Mouse (Mus musculus): ENCODE measurements at regions not wholly inside any gene's neighbourhood (a gene's known extent, or its start where the extent isn't known, plus 50 kb on each side); places are given as distances from the start of the nearest gene placed in this dataset.

DNA sequence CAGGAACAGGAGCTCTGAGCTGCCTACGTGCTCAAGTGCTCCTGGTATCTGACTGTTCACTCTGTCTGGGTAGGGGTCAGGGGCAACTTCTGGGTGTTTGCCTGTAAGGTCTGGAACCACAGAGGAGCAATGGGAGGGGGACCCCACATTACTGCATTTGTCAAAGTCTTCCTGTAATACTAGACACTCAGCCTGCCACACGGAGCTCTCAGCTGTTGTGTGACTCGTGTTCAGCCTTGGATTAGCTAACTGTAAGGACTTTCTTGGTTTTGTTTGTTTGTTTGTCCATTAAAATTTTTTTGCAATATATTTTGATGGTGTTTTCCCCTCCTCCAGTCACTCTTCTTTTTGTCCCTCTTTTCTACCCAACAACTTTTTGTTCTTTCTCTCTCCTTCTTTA, 74.4 kb upstream of the Tnrc6c start:
- Histone ChIP-seq H3K27ac (ENCODE audit: low read depth, low read length) (no peak overlapping the region), H3K9ac (ENCODE audit: low read depth, low read length) (no peak overlapping the region), H3K27me3 (ENCODE audit: control insufficient read depth, insufficient read depth, low read length) (0 out of 2 replicates have a peak, but pooled peaks cover 3% of the 10 kb centered on the region), H3K9me3 (replicated peaks; ENCODE audit: control insufficient read depth, low read length) (no peaks in the 10 kb centered on the region), H3K36me3 (ENCODE audit: control insufficient read depth, insufficient read depth, low read length) (no peaks in the 10 kb centered on the region), H3K4me3 (ENCODE audit: low read depth, low read length) (no peak overlapping the region), H3K4me2 (no peak overlapping the region), H3K4me1 (ENCODE audit: control insufficient read depth, insufficient read depth, low read length) (no peaks in the 10 kb centered on the region)
- 61% methylated on average over 3 of the region's 3 CpGs for WGBS (ENCODE audit: insufficient replicate concordance)
- no peak for ATAC-seq (replicated peaks; ENCODE audit: insufficient number of reproducible peaks, low FRiP score, low TSS enrichment)

DNA sequence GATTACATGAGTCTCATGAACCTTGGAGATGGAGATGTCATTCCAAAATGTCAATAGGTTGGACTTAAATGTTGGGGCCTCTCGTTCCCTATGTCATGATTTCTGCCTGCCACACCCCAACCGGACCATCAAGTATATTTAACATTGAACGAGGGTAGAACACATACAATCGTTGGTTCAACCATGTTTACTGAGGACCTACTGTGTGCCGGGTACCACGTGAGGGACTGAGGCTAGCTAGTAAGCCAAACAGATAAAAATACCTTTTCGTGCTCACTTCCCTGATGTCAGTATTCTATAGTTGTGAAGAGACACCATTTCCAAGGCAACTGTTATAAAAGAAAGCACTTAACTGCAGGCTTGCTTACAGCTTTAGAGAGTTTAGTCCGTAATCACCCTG, 70.6 kb upstream of the Tnrc6c start:
- Histone ChIP-seq H3K27me3 (ENCODE audit: control insufficient read depth, insufficient read depth, low read length) (0 out of 2 replicates have a peak, but pooled peaks cover 3% of the 10 kb centered on the region), H3K4me3 (ENCODE audit: low read depth, low read length) (no peak overlapping the region), H3K27ac (ENCODE audit: low read depth, low read length) (no peak overlapping the region), H3K9ac (ENCODE audit: low read depth, low read length) (no peak overlapping the region), H3K9me3 (replicated peaks; ENCODE audit: control insufficient read depth, low read length) (no peaks in the 10 kb centered on the region), H3K36me3 (ENCODE audit: control insufficient read depth, insufficient read depth, low read length) (no peaks in the 10 kb centered on the region), H3K4me1 (ENCODE audit: control insufficient read depth, insufficient read depth, low read length) (no peaks in the 10 kb centered on the region), H3K4me2 (no peak overlapping the region)
- WGBS (ENCODE audit: insufficient replicate concordance): 88% methylated on average over 8 of the region's 8 CpGs
- ATAC-seq (replicated peaks; ENCODE audit: insufficient number of reproducible peaks, low FRiP score, low TSS enrichment): no peak

DNA sequence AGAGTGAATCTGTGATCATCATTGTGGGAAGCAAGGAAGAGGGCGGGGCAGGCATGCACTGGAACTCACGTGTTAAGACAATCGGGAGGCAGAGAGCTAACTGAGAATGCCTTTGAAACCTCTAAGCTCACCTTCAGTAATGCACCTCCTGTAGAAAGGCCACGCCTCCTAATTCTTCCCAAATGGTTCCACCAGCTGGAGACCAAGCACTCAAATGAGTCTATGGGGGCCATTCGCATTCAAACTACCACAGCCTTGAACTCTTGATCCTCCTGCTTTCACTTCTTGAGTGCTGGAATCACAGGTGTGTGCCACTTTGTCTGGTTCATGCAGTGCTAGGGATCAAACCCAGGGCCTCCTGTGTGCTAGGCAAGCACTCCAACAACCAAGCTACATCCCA, 68.5 kb upstream of the Tnrc6c start:
- Histone ChIP-seq H3K4me2 (no peak overlapping the region), H3K4me3 (ENCODE audit: low read depth, low read length) (no peak overlapping the region), H3K27ac (ENCODE audit: low read depth, low read length) (no peak overlapping the region), H3K4me1 (ENCODE audit: control insufficient read depth, insufficient read depth, low read length) (no peaks in the 10 kb centered on the region), H3K36me3 (ENCODE audit: control insufficient read depth, insufficient read depth, low read length) (no peaks in the 10 kb centered on the region), H3K9ac (ENCODE audit: low read depth, low read length) (no peak overlapping the region), H3K27me3 (ENCODE audit: control insufficient read depth, insufficient read depth, low read length) (0 out of 2 replicates have a peak, but pooled peaks cover 3% of the 10 kb centered on the region), H3K9me3 (replicated peaks; ENCODE audit: control insufficient read depth, low read length) (no peaks in the 10 kb centered on the region)
- ATAC-seq (replicated peaks; ENCODE audit: insufficient number of reproducible peaks, low FRiP score, low TSS enrichment): no peak
- 80% methylated on average over 5 of the region's 5 CpGs for WGBS (ENCODE audit: insufficient replicate concordance)

DNA sequence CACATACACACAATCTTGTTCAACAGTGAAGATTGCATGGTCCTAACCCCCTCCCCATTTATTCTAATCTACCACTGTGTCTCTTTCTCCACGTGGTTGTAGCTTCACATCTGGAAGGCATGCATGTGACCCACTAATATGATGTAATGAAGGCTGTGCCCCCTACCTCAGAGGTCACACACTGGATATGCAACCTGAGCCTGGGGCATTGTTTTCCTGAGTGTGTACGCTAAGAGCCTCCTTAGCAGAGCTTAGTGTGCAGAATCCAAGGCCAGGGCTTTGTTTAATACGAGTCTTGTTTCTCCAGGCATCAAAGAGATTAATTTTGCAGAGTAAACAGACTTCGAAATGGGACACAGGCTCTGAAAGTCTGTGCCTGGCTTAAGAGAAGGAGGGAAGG, 68.0 kb upstream of the Tnrc6c start:
- no peak overlapping the region for H3K27ac ChIP-seq (ENCODE audit: low read depth, low read length)
- no peaks in the 10 kb centered on the region for H3K36me3 ChIP-seq (ENCODE audit: control insufficient read depth, insufficient read depth, low read length)
- H3K4me3 ChIP-seq (ENCODE audit: low read depth, low read length): no peak overlapping the region
- no peak for ATAC-seq (replicated peaks; ENCODE audit: insufficient number of reproducible peaks, low FRiP score, low TSS enrichment)
- no peak overlapping the region for H3K4me2 ChIP-seq
- no peaks in the 10 kb centered on the region for H3K4me1 ChIP-seq (ENCODE audit: control insufficient read depth, insufficient read depth, low read length)
- no peaks in the 10 kb centered on the region for H3K9me3 ChIP-seq (replicated peaks; ENCODE audit: control insufficient read depth, low read length)
- WGBS (ENCODE audit: insufficient replicate concordance): 66% methylated on average over 4 of the region's 4 CpGs
- 0 out of 2 replicates have a peak, but pooled peaks cover 3% of the 10 kb centered on the region for H3K27me3 ChIP-seq (ENCODE audit: control insufficient read depth, insufficient read depth, low read length)
- no peak overlapping the region for H3K9ac ChIP-seq (ENCODE audit: low read depth, low read length)

DNA sequence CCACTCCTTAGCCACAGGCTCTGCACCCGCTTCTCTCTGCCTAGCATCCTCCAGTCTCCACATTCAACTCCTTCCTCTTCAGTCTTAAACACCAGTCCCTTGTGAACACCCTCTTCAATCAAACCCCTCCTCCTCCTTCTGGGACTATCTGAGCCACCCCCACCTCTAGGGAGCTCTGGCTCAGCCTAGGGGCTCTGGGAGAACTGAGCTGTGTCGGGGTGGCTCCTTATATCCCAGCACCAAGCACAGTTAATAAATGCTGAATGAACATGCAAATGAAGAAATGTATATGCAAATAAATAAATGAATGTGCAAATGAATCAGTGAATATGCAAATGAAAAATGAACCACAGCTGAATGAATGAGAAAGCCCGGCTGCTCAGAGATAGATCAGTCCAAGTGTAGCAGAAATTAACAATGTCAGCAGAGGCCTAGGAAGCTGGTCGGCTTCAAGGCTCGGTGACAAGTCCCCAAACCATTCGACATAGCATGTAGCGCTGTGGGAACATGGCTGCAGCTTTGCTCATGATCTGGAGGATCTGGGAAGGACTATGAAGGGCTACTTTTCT, 67.1 kb upstream of the Tnrc6c start:
- no peaks in the 10 kb centered on the region for H3K9me3 ChIP-seq (replicated peaks; ENCODE audit: control insufficient read depth, low read length)
- no peak overlapping the region for H3K27ac ChIP-seq (ENCODE audit: low read depth, low read length)
- ATAC-seq (replicated peaks; ENCODE audit: insufficient number of reproducible peaks, low FRiP score, low TSS enrichment): no peak
- H3K4me1 ChIP-seq (ENCODE audit: control insufficient read depth, insufficient read depth, low read length): no peaks in the 10 kb centered on the region
- no peak overlapping the region for H3K4me3 ChIP-seq (ENCODE audit: low read depth, low read length)
- no peak overlapping the region for H3K4me2 ChIP-seq
- no peak overlapping the region for H3K9ac ChIP-seq (ENCODE audit: low read depth, low read length)
- WGBS (ENCODE audit: insufficient replicate concordance): 82% methylated on average over 7 of the region's 7 CpGs
- no peaks in the 10 kb centered on the region for H3K36me3 ChIP-seq (ENCODE audit: control insufficient read depth, insufficient read depth, low read length)
- H3K27me3 ChIP-seq (ENCODE audit: control insufficient read depth, insufficient read depth, low read length): 0 out of 2 replicates have a peak, but pooled peaks cover under 1% of the 10 kb centered on the region

DNA sequence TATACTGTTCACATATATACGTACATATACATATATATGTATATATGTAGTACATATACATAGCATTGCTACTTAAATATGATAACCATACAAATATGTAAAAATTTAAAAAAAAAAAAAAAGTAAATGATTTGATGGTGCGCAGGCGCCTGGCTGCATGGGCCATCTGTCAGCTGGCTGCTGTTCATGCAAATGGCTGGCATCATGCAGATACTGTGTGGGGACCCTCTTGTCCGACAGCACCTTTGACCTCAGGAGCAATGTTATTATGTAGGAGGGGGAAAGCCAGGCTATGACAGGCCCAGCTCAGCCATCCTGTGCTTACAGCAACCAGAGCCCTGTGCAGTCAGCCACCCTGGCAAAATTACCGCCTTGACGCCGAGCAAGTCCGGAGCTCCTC, 65.1 kb upstream of the Tnrc6c start:
- Histone ChIP-seq H3K4me1 (ENCODE audit: control insufficient read depth, insufficient read depth, low read length) (no peaks in the 10 kb centered on the region), H3K36me3 (ENCODE audit: control insufficient read depth, insufficient read depth, low read length) (no peaks in the 10 kb centered on the region), H3K4me2 (no peak overlapping the region), H3K27ac (ENCODE audit: low read depth, low read length) (peak overlapping the region; percentile 17; the same call in 1 of the 2 replicates), H3K4me3 (ENCODE audit: low read depth, low read length) (no peak overlapping the region), H3K27me3 (ENCODE audit: control insufficient read depth, insufficient read depth, low read length) (no peaks in the 10 kb centered on the region), H3K9ac (ENCODE audit: low read depth, low read length) (no peak overlapping the region), H3K9me3 (replicated peaks; ENCODE audit: control insufficient read depth, low read length) (no peaks in the 10 kb centered on the region)
- no peak for ATAC-seq (replicated peaks; ENCODE audit: insufficient number of reproducible peaks, low FRiP score, low TSS enrichment)
- WGBS (ENCODE audit: insufficient replicate concordance): 78% methylated on average over 8 of the region's 8 CpGs

- Histone ChIP-seq H3K27ac (ENCODE audit: low read depth, low read length) (peak overlapping the region; percentile 17; the same call in 1 of the 2 replicates), H3K4me1 (ENCODE audit: control insufficient read depth, insufficient read depth, low read length) (no peaks in the 10 kb centered on the region), H3K27me3 (ENCODE audit: control insufficient read depth, insufficient read depth, low read length) (no peaks in the 10 kb centered on the region), H3K4me3 (ENCODE audit: low read depth, low read length) (no peak overlapping the region), H3K4me2 (no peak overlapping the region), H3K36me3 (ENCODE audit: control insufficient read depth, insufficient read depth, low read length) (no peaks in the 10 kb centered on the region), H3K9me3 (replicated peaks; ENCODE audit: control insufficient read depth, low read length) (no peaks in the 10 kb centered on the region), H3K9ac (ENCODE audit: low read depth, low read length) (no peak overlapping the region)
- 65% methylated on average over 14 of the region's 14 CpGs for WGBS (ENCODE audit: insufficient replicate concordance)
- ATAC-seq (replicated peaks; ENCODE audit: insufficient number of reproducible peaks, low FRiP score, low TSS enrichment): no peak
Observed at GRCm38 (mm10) chr11:117589422-117589821, 64.7 kb upstream of the Tnrc6c start.

DNA sequence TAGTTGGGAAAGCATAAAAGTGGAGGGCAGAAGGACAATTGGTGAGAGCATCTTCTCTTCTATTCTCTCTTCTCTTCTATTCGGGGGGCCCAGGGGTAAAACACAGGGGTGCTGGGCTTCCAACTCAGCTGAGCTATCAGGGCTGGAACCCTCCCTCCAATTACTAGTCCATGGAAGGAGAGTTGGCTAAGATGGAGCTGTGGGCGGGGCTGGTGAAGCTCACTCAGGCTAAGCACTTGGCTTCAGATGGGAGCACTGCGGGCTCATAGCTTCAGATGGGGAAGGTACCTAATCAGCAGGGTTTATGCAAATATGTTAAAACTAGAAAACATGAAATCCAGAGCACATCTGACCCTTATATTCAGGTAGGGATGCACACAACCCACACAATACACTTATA, 61.5 kb upstream of the Tnrc6c start:
- WGBS (ENCODE audit: insufficient replicate concordance): 46% methylated on average over 3 of the region's 3 CpGs
- no peak overlapping the region for H3K9ac ChIP-seq (ENCODE audit: low read depth, low read length)
- H3K4me1 ChIP-seq (ENCODE audit: control insufficient read depth, insufficient read depth, low read length): no peaks in the 10 kb centered on the region
- H3K9me3 ChIP-seq (replicated peaks; ENCODE audit: control insufficient read depth, low read length): no peaks in the 10 kb centered on the region
- H3K27ac ChIP-seq (ENCODE audit: low read depth, low read length): no peak overlapping the region
- no peak for ATAC-seq (replicated peaks; ENCODE audit: insufficient number of reproducible peaks, low FRiP score, low TSS enrichment)
- peaks cover 25% of the 10 kb centered on the region for H3K27me3 ChIP-seq (ENCODE audit: control insufficient read depth, insufficient read depth, low read length)
- no peaks in the 10 kb centered on the region for H3K36me3 ChIP-seq (ENCODE audit: control insufficient read depth, insufficient read depth, low read length)
- H3K4me3 ChIP-seq (ENCODE audit: low read depth, low read length): no peak overlapping the region
- H3K4me2 ChIP-seq: no peak overlapping the region

- no peak for ATAC-seq (replicated peaks; ENCODE audit: insufficient number of reproducible peaks, low FRiP score, low TSS enrichment)
- Histone ChIP-seq H3K27me3 (ENCODE audit: control insufficient read depth, insufficient read depth, low read length) (peaks cover 59% of the 10 kb centered on the region), H3K36me3 (ENCODE audit: control insufficient read depth, insufficient read depth, low read length) (no peaks in the 10 kb centered on the region), H3K9me3 (replicated peaks; ENCODE audit: control insufficient read depth, low read length) (no peaks in the 10 kb centered on the region), H3K27ac (ENCODE audit: low read depth, low read length) (no peak overlapping the region), H3K9ac (ENCODE audit: low read depth, low read length) (no peak overlapping the region), H3K4me1 (ENCODE audit: control insufficient read depth, insufficient read depth, low read length) (peaks cover 15% of the 10 kb centered on the region), H3K4me3 (ENCODE audit: low read depth, low read length) (no peak overlapping the region), H3K4me2 (no peak overlapping the region)
- WGBS (ENCODE audit: insufficient replicate concordance): 66% methylated on average over 6 of the region's 6 CpGs
Observed at GRCm38 (mm10) chr11:117596201-117596600, 57.9 kb upstream of the Tnrc6c start.

Measured in heart, embryonic 11.5 days (tissue).